Mouse (Mus musculus) heart, embryonic 13.5 days (tissue): Measurements from ENCODE around the gene Cenpp. TPM values are rescaled to one million over a fixed set of nuclear protein-coding genes. Genes with fewer than 3 reads are reported as not detected.

ENCODE experiments used
- ATAC-seq: fragments of 200-750 bp; cut with Nextera tagmentation; 2 replicates; pipeline ENCODE4 v1.8.0; 2017; ENCODE audit warnings: moderate TSS enrichment; ENCODE audit not compliant: insufficient number of reproducible peaks, low FRiP score, low TSS enrichment; ENCODE audit errors: extremely low read depth
- H3K27ac ChIP-seq: fragments of 300-500 bp; sonication (generic); replicated peaks from 2 replicates; pipeline ENCODE4 v1.5.1; 2015; ENCODE audit warnings: moderate library complexity, mild to moderate bottlenecking, inconsistent platforms
- H3K27me3 ChIP-seq: fragments of 300-500 bp; sonication (generic); replicated peaks from 2 replicates; pipeline ENCODE4 v1.6.1; 2015; ENCODE audit warnings: mild to moderate bottlenecking, inconsistent platforms
- H3K36me3 ChIP-seq: fragments of 300-500 bp; sonication (generic); 2 replicates; pipeline ENCODE4 v1.6.1; 2015; ENCODE audit warnings: mild to moderate bottlenecking, inconsistent platforms
- H3K4me1 ChIP-seq: fragments of 300-500 bp; sonication (generic); 2 replicates; pipeline ENCODE4 v1.6.1; 2015; ENCODE audit warnings: inconsistent platforms
- H3K4me2 ChIP-seq: fragments of 300-500 bp; sonication (generic); 2 replicates; pipeline ENCODE4 v1.6.1; 2015; ENCODE audit warnings: inconsistent platforms, mild to moderate bottlenecking, moderate library complexity
- H3K4me3 ChIP-seq: fragments of 300-500 bp; sonication (generic); 2 replicates; pipeline ENCODE4 v1.5.1; 2015; ENCODE audit warnings: moderate library complexity, mild to moderate bottlenecking, inconsistent platforms
- H3K9ac ChIP-seq: fragments of 300-500 bp; sonication (generic); 2 replicates; pipeline ENCODE4 v1.6.1; 2015; ENCODE audit warnings: inconsistent platforms, mild to moderate bottlenecking, moderate library complexity
- H3K9me3 ChIP-seq: fragments of 300-500 bp; sonication (generic); 2 replicates; pipeline ENCODE4 v1.6.1; 2016; ENCODE audit warnings: inconsistent platforms
- WGBS: fragments of 180-500 bp; shearing (Covaris S2); methylation state at CpG from one replicate; pipeline ENCODE4 v1.1.7; 2015; ENCODE audit warnings: mixed read lengths; 5-methylcytosine and 5-hydroxymethylcytosine counted together
- polyA plus RNA-seq: library from polyadenylated mRNA; unstranded; fragments of >200 nt; fragmentation: Nextera tagmentation; extraction: Ambion mirVana; gene quantifications from 2 replicates; pipeline ENCODE4 v1.2.1, GENCODE M21; 2015

Gene Cenpp
- polyA plus RNA-seq, 1 experiment from 2014 or later: 23.0 TPM

- H3K4me1 ChIP-seq: no peaks in the 10 kb centered on the region
- H3K36me3 ChIP-seq: peaks cover 82% of the 10 kb centered on the region
- H3K4me2 ChIP-seq: no peak overlapping the region
- no peak overlapping the region for H3K27ac ChIP-seq
- no peak for ATAC-seq
- H3K9ac ChIP-seq: no peak overlapping the region
- no peak overlapping the region for H3K4me3 ChIP-seq
- H3K27me3 ChIP-seq: no peaks in the 10 kb centered on the region
- WGBS: 78% methylated on average over 4 of the region's 4 CpGs
- no peaks in the 10 kb centered on the region for H3K9me3 ChIP-seq
Measured at GRCm38 (mm10) chr13:49460276-49460675, 192.3 kb downstream of the Cenpp start.

GRCm38 (mm10) chr13:49449318-49449749 lies 203.3 kb downstream of the Cenpp start:
- Histone ChIP-seq H3K4me2 (no peak overlapping the region), H3K27ac (no peak overlapping the region), H3K4me1 (no peaks in the 10 kb centered on the region), H3K4me3 (no peak overlapping the region), H3K36me3 (peaks cover 60% of the 10 kb centered on the region), H3K9me3 (no peaks in the 10 kb centered on the region), H3K9ac (0 out of 2 replicates have a peak overlapping the region, but pooled peaks have one; percentile 17), H3K27me3 (no peaks in the 10 kb centered on the region)
- no peak for ATAC-seq
- WGBS: 27% methylated on average over 5 of the region's 5 CpGs

- H3K4me1 ChIP-seq: 0 out of 2 replicates have a peak, but pooled peaks cover 4% of the 10 kb centered on the region
- H3K4me3 ChIP-seq: no peak overlapping the region
- peaks cover 64% of the 10 kb centered on the region for H3K36me3 ChIP-seq
- no peak overlapping the region for H3K4me2 ChIP-seq
- H3K9ac ChIP-seq: no peak overlapping the region
- 86% methylated on average over 6 of the region's 6 CpGs for WGBS
- H3K9me3 ChIP-seq: no peaks in the 10 kb centered on the region
- H3K27ac ChIP-seq: no peak overlapping the region
- no peak for ATAC-seq
- no peaks in the 10 kb centered on the region for H3K27me3 ChIP-seq
Measured at GRCm38 (mm10) chr13:49444451-49444850, 208.1 kb downstream of the Cenpp start.

- Histone ChIP-seq H3K4me1 (peaks cover 28% of the 10 kb centered on the region), H3K9ac (peak overlapping the region; percentile 3), H3K4me2 (peak overlapping the region; percentile 12; the same call in 1 of the 2 replicates), H3K4me3 (no peak overlapping the region), H3K27me3 (no peaks in the 10 kb centered on the region), H3K9me3 (no peaks in the 10 kb centered on the region), H3K36me3 (peaks cover 77% of the 10 kb centered on the region), H3K27ac (peak overlapping the region; percentile 74)
- WGBS: 44% methylated on average over 4 of the region's 4 CpGs
- no peak for ATAC-seq
Measured at GRCm38 (mm10) chr13:49436170-49436569, 216.4 kb downstream of the Cenpp start.

- Histone ChIP-seq H3K9me3 (no peaks in the 10 kb centered on the region), H3K4me1 (peaks cover 30% of the 10 kb centered on the region), H3K36me3 (peaks cover 75% of the 10 kb centered on the region), H3K27me3 (no peaks in the 10 kb centered on the region), H3K4me2 (no peak overlapping the region), H3K4me3 (no peak overlapping the region), H3K9ac (peak overlapping the region; percentile 3; the same call in 1 of the 2 replicates), H3K27ac (peak overlapping the region; percentile 74)
- no peak for ATAC-seq
- 84% methylated on average over 1 of the region's 1 CpGs for WGBS
Measured at GRCm38 (mm10) chr13:49435745-49436144, 216.8 kb downstream of the Cenpp start.

- H3K4me2 ChIP-seq: no peak overlapping the region
- no peak for ATAC-seq
- no peaks in the 10 kb centered on the region for H3K9me3 ChIP-seq
- H3K4me3 ChIP-seq: no peak overlapping the region
- 87% methylated on average over 2 of the region's 2 CpGs for WGBS
- H3K9ac ChIP-seq: no peak overlapping the region
- H3K27ac ChIP-seq: no peak overlapping the region
- peaks cover 63% of the 10 kb centered on the region for H3K36me3 ChIP-seq
- H3K27me3 ChIP-seq: no peaks in the 10 kb centered on the region
- H3K4me1 ChIP-seq: peaks cover 42% of the 10 kb centered on the region
Measured at GRCm38 (mm10) chr13:49433268-49434029, 219.1 kb downstream of the Cenpp start.

- H3K4me3 ChIP-seq: no peak overlapping the region
- no peak overlapping the region for H3K27ac ChIP-seq
- no peak overlapping the region for H3K9ac ChIP-seq
- H3K9me3 ChIP-seq: no peaks in the 10 kb centered on the region
- 66% methylated on average over 4 of the region's 4 CpGs for WGBS
- no peak overlapping the region for H3K4me2 ChIP-seq
- no peak for ATAC-seq
- no peaks in the 10 kb centered on the region for H3K27me3 ChIP-seq
- H3K36me3 ChIP-seq: peaks cover 36% of the 10 kb centered on the region
- H3K4me1 ChIP-seq: peaks cover 42% of the 10 kb centered on the region
Measured at GRCm38 (mm10) chr13:49430529-49430928, 222.1 kb downstream of the Cenpp start.

- WGBS: 76% methylated on average over 1 of the region's 1 CpGs
Measured at GRCm38 (mm10) chr13:49428042-49428675, 224.4 kb downstream of the Cenpp start.

GRCm38 (mm10) chr13:49426736-49427135 lies 225.8 kb downstream of the Cenpp start:
- no peaks in the 10 kb centered on the region for H3K27me3 ChIP-seq
- WGBS: 79% methylated on average over 3 of the region's 3 CpGs
- H3K9me3 ChIP-seq: no peaks in the 10 kb centered on the region
- ATAC-seq: no peak
- H3K9ac ChIP-seq: no peak overlapping the region
- no peak overlapping the region for H3K4me3 ChIP-seq
- H3K36me3 ChIP-seq: no peaks in the 10 kb centered on the region
- H3K4me1 ChIP-seq: peaks cover 58% of the 10 kb centered on the region
- no peak overlapping the region for H3K27ac ChIP-seq
- H3K4me2 ChIP-seq: no peak overlapping the region

More at GRCm38 (mm10) chr13:49428042-49428675, 224.4 kb downstream of the Cenpp start:
- no peak for ATAC-seq
- Histone ChIP-seq H3K4me2 (no peak overlapping the region), H3K27me3 (no peaks in the 10 kb centered on the region), H3K27ac (no peak overlapping the region), H3K9ac (no peak overlapping the region), H3K4me3 (no peak overlapping the region), H3K4me1 (peaks cover 44% of the 10 kb centered on the region), H3K36me3 (peaks cover 13% of the 10 kb centered on the region), H3K9me3 (no peaks in the 10 kb centered on the region)

GRCm38 (mm10) chr13:49421959-49422358 lies 230.6 kb downstream of the Cenpp start:
- peak overlapping the region; percentile 90 for H3K9ac ChIP-seq
- peak overlapping the region; percentile 99 for H3K4me2 ChIP-seq
- no peaks in the 10 kb centered on the region for H3K36me3 ChIP-seq
- peak overlapping the region; percentile 93 for H3K4me3 ChIP-seq
- ATAC-seq: no peak
- H3K4me1 ChIP-seq: peaks cover 33% of the 10 kb centered on the region
- H3K27me3 ChIP-seq: peaks cover 8% of the 10 kb centered on the region; the same call in 1 of the 2 replicates
- WGBS: 17% methylated on average over 4 of the region's 4 CpGs
- H3K27ac ChIP-seq: no peak overlapping the region
- no peaks in the 10 kb centered on the region for H3K9me3 ChIP-seq

GRCm38 (mm10) chr13:49421606-49421917 lies 231.0 kb downstream of the Cenpp start:
- H3K4me2 ChIP-seq: peak overlapping the region; percentile 99
- 1% methylated on average over 15 of the region's 15 CpGs for WGBS
- peaks cover 8% of the 10 kb centered on the region; the same call in 1 of the 2 replicates for H3K27me3 ChIP-seq
- ATAC-seq: no peak
- peak overlapping the region; percentile 90 for H3K9ac ChIP-seq
- no peaks in the 10 kb centered on the region for H3K36me3 ChIP-seq
- H3K4me3 ChIP-seq: peak overlapping the region; percentile 93
- H3K27ac ChIP-seq: peak overlapping the region; percentile 78
- peaks cover 29% of the 10 kb centered on the region for H3K4me1 ChIP-seq
- H3K9me3 ChIP-seq: no peaks in the 10 kb centered on the region
